9 mouse cellular contexts compared by ENCODE assay signal in genomic region chr4:150775695-150776521, GRCm38 (mm10).
DNase-seq lines count a peak whose midpoint lies in the region; ATAC-seq and TF ChIP-seq lines count a peak whose summit lies in the region.
"Had no signal": no experiment of that assay in that cellular context is flagged by ENCODE, and none has a peak within 500 bp of the region (broad histone marks: within the 10 kb centered on the region; RNA-seq: fewer than 3 reads in every experiment).

No protein-coding gene starts in this region.

- peak overlapping the region; percentile 73 for H3K27ac ChIP-seq in heart, adult 2 months
- no peak overlapping the region for H3K27ac ChIP-seq in heart, embryonic 11.5 days (ENCODE audit: low read depth, low read length)

- intact Hi-C loops in heart, adult 2 months (cut with DNase I), result loop anchor here (2.0 kb wide), 1 partner anchor 63 kb away; no protein-coding TSS in a partner anchor
- intact Hi-C loops in heart, postnatal 36 days (cut with DNase I), result loop anchor here (5.0 kb wide), 1 partner anchor 76 kb away; the partner anchor contains the start of gene Errfi1

- H3K9ac ChIP-seq in heart, adult 2 months (ENCODE audit: low read depth, low read length), result no peak overlapping the region
- no peak overlapping the region for H3K9ac ChIP-seq in heart, embryonic 11.5 days (ENCODE audit: low read depth, low read length)

- H3K36me3 ChIP-seq in heart, adult 2 months (ENCODE audit: control insufficient read depth, insufficient read depth, low read length), result no peaks in the 10 kb centered on the region
- H3K36me3 ChIP-seq in heart, embryonic 11.5 days (ENCODE audit: control insufficient read depth, insufficient read depth, low read length), result no peaks in the 10 kb centered on the region; the same call in 1 of the 2 replicates

- TF ChIP-seq EP300 in heart, adult 2 months (IDR thresholded peaks at IDR 0.05; ENCODE audit: insufficient read depth, low read depth, low read length), result no peak

- peaks cover 1% of the 10 kb centered on the region for H3K4me1 ChIP-seq in heart, adult 2 months (ENCODE audit: control insufficient read depth, insufficient read depth, low read length)
- H3K4me1 ChIP-seq in heart, embryonic 11.5 days (ENCODE audit: control insufficient read depth, insufficient read depth, low read length), result peaks cover 4% of the 10 kb centered on the region; the same call in 1 of the 2 replicates

- no peak overlapping the region for H3K4me2 ChIP-seq in heart, embryonic 11.5 days

- 52% methylated on average over 24 of the region's 24 CpGs for WGBS in heart, adult 2 months
- 70% methylated on average over 24 of the region's 24 CpGs for WGBS in heart, embryonic 11.5 days (ENCODE audit: insufficient replicate concordance)

- peaks cover 9% of the 10 kb centered on the region for H3K9me3 ChIP-seq in heart, embryonic 11.5 days (replicated peaks; ENCODE audit: control insufficient read depth, low read length)

- peak; percentile 64 to 70 for DNase-seq in heart, adult 2 months
- peak; percentile 72 for DNase-seq in adrenal gland, postnatal 10 days
- peak; percentile 61 to 67 for DNase-seq in heart, postnatal 36 days
- DNase-seq in lung, postnatal 14 days, result peak; percentile 54
- no peak for DNase-seq in thymus, postnatal 10 days (ENCODE audit: low spot score in 2 of 2)
- DNase-seq in T-cell, adult 2 months (ENCODE audit: low spot score), result no peak
- DNase-seq in layer of hippocampus, adult 9-10 months (ENCODE audit: low spot score), result no peak

- H3K27me3 ChIP-seq in heart, adult 2 months (ENCODE audit: control insufficient read depth, insufficient read depth, low read length), result no peaks in the 10 kb centered on the region
- H3K27me3 ChIP-seq in heart, embryonic 11.5 days (ENCODE audit: control insufficient read depth, insufficient read depth, low read length), result no peaks in the 10 kb centered on the region

- ATAC-seq in heart, embryonic 11.5 days (replicated peaks; ENCODE audit: insufficient number of reproducible peaks, low FRiP score, low TSS enrichment), result no peak
- ATAC-seq: intestine, postnatal 0 days had no signal

- no peak for TF ChIP-seq POLR2A in heart, adult 2 months (IDR thresholded peaks at IDR 0.05; ENCODE audit: insufficient read depth, low read depth, low read length)

- no peak for TF ChIP-seq CTCF in heart, adult 2 months (IDR thresholded peaks at IDR 0.05)

- no peaks in the 10 kb centered on the region for H3K79me2 ChIP-seq in heart, adult 2 months (replicated peaks; ENCODE audit: control insufficient read depth, insufficient read depth, low read length)

- no peak overlapping the region for H3K4me3 ChIP-seq in heart, adult 2 months
- H3K4me3 ChIP-seq in heart, embryonic 11.5 days (ENCODE audit: low read depth, low read length), result no peak overlapping the region

Comparison
In these comparisons a context has a peak if more than half of its experiments do, and no peak if none do; other contexts are left out.
1. DNase-seq: peak in heart, adult 2 months (2 of 2), adrenal gland, postnatal 10 days (single experiment), heart, postnatal 36 days (2 of 2) and lung, postnatal 14 days (single experiment); none in thymus, postnatal 10 days (0 of 2), T-cell, adult 2 months (single experiment) and layer of hippocampus, adult 9-10 months (single experiment).